Mouse (Mus musculus): ENCODE results near the gene Zfp672.

DNA sequence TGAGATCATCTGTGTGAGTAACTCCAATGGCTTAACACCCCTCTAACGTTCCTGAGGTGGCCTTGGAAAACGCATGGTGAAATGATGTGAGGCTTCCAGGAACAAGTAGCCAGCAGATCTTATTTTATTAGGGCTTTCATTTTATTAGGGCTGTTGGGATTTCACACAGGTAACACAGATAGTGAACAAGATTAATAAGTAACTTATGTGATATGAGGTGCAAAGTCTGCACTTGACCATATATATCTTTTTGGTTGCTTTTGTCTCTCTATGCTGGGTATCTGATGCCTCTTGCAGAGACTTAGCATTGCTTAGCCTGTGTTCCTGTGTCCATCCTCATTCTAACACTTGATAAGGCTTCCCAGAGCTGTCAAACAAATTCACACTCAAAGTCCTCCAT lies 47.1 kb upstream of the Zfp672 start:
- no peak for TF ChIP-seq CTCF (conservative IDR thresholded peaks at IDR 0.05; ENCODE audit: insufficient read depth, insufficient read length, low read depth, low read length)
- TF ChIP-seq POLR2A (IDR thresholded peaks at IDR 0.05; ENCODE audit: low read depth, low read length), result no peak
